Mouse (Mus musculus) 3T3-L1 (cell line): Measurements from ENCODE around the gene H6pd.

Experiments
- DNase-seq: peaks from one replicate; pipeline ENCODE4 v3.0.0-alpha.2; 2015; ENCODE audit warnings: low read depth, low spot score

H6pd gene

GRCm38 (mm10) chr4:149975730-149976254 is 33.0 kb downstream of the H6pd start:
- DNase-seq, result peak; percentile 54

- peak; percentile 57 for DNase-seq
These were observed 33.5 kb downstream of the H6pd start for GRCm38 (mm10) chr4:149975291-149975690.

GRCm38 (mm10) chr4:149971393-149971792 is 37.4 kb downstream of the H6pd start:
- no peak for DNase-seq

GRCm38 (mm10) chr4:149968526-149968925 is 40.3 kb downstream of the H6pd start:
- DNase-seq, result no peak

GRCm38 (mm10) chr4:149966963-149967362 is 41.9 kb downstream of the H6pd start:
- no peak for DNase-seq

GRCm38 (mm10) chr4:149966252-149966651 is 42.6 kb downstream of the H6pd start:
- DNase-seq, result peak; percentile 74

GRCm38 (mm10) chr4:149965672-149966071 is 43.2 kb downstream of the H6pd start:
- DNase-seq, result no peak

- no peak for DNase-seq
These were observed 43.6 kb downstream of the H6pd start for GRCm38 (mm10) chr4:149965242-149965641.

- no peak for DNase-seq
These were observed 44.1 kb downstream of the H6pd start for GRCm38 (mm10) chr4:149964770-149965169.

GRCm38 (mm10) chr4:149964285-149964684 is 44.5 kb downstream of the H6pd start:
- no peak for DNase-seq

GRCm38 (mm10) chr4:149960391-149960790 is 48.4 kb downstream of the H6pd start:
- no peak for DNase-seq

- no peak for DNase-seq
These were observed 49.0 kb downstream of the H6pd start for GRCm38 (mm10) chr4:149959816-149960215.

GRCm38 (mm10) chr4:149958566-149958965 is 50.3 kb downstream of the H6pd start:
- peak; percentile 90 for DNase-seq

GRCm38 (mm10) chr4:149956048-149956447 is 52.8 kb downstream of the H6pd start:
- no peak for DNase-seq

- DNase-seq, result no peak
These were observed 53.2 kb downstream of the H6pd start for GRCm38 (mm10) chr4:149955631-149956030.

- DNase-seq, result peak; percentile 92
These were observed 53.9 kb downstream of the H6pd start, which contains the start of gene Spsb1 for GRCm38 (mm10) chr4:149954893-149955439. Gene Spsb1, minus strand, starts transcription at chr4:149955043.

GRCm38 (mm10) chr4:149953621-149954481 is 55.0 kb downstream of the H6pd start:
- peak; percentile 53 for DNase-seq

GRCm38 (mm10) chr4:149952201-149952600 is 56.6 kb downstream of the H6pd start:
- DNase-seq, result no peak

GRCm38 (mm10) chr4:149951201-149951600 is 57.6 kb downstream of the H6pd start:
- no peak for DNase-seq

GRCm38 (mm10) chr4:149949691-149950090 is 59.1 kb downstream of the H6pd start:
- no peak for DNase-seq

GRCm38 (mm10) chr4:149948119-149948518 is 60.7 kb downstream of the H6pd start:
- peak; percentile 43 for DNase-seq

- DNase-seq, result no peak
These were observed 61.4 kb downstream of the H6pd start for GRCm38 (mm10) chr4:149947396-149947795.

GRCm38 (mm10) chr4:149945194-149945593 is 63.6 kb downstream of the H6pd start:
- DNase-seq, result no peak
